Mouse (Mus musculus) E14TG2a.4 (cell line): ENCODE data around the gene Cxcr5.

Source experiments
- CTCF ChIP-seq: conservative IDR thresholded peaks from 2 replicates; pipeline ENCODE4 v1.5.1; 2014; ENCODE audit warnings: low read length
- POU5F1 ChIP-seq: IDR thresholded peaks from 2 replicates; pipeline ENCODE4 v1.6.1; 2014; ENCODE audit warnings: low read length, borderline replicate concordance

DNA sequence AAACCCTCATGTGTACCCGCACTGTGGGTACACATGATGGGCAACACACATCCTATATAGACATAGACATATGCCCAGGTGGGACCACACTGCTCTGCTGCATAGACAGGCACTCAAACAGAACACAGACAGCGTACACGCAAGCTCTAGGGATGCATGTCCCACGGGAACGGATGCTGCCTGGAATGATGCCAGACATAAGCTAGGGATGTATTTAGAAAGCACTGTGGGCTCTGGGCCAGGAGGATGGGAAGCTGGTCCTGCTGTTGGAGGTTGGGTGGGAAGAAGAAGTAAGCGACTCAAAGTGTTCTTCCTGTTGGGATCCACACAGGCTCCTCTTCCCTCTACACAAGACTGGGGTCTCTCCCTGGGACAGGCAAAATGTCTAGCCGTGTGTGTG lies 43.6 kb downstream of the Cxcr5 start:
- TF ChIP-seq CTCF: no peak
- TF ChIP-seq POU5F1: no peak
